Mouse (Mus musculus) spleen, postnatal 14 days (tissue): ENCODE data around the gene Ankrd40.

Experiments used
- DNase-seq, 2 experiments: peaks; one replicate each; pipeline ENCODE4 v3.0.0; 2021 to 2022; ENCODE audit warnings: low spot score in 2 of 2

Gene Ankrd40

GRCm38 (mm10) chr11:94351094-94351493 is 23.3 kb downstream of the Ankrd40 start:
- DNase-seq, result no peak

DNA sequence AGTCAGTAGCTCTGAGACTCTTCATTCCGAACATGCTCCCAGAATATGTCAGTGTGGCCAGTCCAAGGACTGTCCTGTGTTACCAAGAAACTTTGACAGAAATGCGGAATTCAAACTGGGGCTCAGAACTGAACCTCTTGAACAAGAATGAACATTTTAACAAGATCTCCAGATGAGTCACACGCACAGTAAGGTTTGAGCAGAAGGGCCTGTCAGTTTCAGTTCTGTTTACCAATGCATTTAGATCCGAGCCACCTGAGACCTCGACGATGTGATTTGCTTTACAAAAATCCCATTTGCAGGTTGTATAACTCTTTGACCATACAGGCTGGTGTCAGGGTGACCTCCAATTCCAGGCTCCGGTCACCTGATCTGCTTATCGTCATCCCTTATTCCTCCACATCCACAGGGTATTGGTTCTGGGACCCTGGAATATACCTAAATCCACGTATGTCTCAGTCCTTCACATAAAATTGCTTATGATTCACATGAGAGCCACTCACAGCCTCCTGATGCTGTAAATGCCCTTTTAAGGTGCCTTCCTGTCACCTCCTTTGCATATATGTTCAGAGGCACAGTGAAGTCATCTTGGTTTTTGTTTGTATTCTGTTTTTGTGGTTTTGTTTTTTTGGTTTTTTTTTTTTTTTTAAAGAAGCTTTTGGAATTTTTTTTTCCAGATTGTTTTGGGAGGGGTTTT is 27.9 kb downstream of the Ankrd40 start:
- DNase-seq, result no peak

- no peak for DNase-seq
Measured at GRCm38 (mm10) chr11:94359168-94359567, 31.4 kb downstream of the Ankrd40 start.

DNA sequence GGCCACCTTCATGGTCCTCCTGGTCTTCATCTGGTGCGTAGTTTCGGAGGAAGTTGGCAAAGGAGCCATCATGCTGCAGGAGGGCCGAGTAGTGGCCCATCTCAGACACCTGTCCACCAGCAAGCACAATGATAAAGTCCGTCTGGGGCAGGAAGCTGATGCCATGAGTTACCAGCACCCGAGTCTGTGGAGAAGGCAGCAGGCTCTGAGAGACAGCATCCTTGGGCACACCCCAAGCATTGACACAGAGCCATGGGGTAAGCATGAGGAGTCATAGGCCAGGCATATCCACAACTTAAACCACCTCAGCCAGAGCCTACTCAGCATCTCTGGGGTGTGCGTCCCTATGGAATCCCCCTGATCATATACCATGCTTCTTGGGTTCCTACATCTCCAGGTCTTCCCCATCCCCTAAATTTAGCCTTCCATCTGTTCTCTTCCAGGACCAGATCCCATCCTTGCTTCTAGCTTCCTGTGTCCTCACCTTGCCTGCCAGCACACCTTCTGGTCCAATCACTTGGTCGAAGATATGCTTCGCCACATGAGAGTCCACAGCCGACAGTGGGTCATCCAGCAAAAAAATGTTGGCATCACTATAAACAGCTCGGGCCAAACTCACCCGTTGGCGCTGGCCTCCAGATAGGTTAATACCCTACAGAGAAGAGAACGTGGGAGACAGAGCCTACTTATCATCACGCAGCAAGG is 33.5 kb downstream of the Ankrd40 start:
- no peak for DNase-seq

DNA sequence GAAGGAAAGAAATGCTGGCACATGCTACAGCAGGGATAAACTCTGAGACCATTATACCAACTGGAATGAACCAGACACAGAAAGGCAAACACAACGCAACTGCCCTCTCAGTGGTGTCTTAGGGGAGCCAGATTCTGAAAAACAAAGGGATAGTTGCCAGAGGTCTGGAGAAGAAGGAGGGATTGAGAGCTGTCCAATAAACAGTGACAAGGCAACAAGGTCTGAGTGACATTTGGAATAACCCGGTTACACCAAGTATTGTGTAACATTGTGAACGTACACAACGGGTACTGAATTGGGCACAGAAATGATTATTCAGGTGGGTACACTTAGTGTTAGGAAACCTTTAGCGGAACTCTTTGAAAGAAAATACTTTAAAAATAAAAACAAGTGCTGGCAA is 34.3 kb downstream of the Ankrd40 start:
- no peak for DNase-seq

DNA sequence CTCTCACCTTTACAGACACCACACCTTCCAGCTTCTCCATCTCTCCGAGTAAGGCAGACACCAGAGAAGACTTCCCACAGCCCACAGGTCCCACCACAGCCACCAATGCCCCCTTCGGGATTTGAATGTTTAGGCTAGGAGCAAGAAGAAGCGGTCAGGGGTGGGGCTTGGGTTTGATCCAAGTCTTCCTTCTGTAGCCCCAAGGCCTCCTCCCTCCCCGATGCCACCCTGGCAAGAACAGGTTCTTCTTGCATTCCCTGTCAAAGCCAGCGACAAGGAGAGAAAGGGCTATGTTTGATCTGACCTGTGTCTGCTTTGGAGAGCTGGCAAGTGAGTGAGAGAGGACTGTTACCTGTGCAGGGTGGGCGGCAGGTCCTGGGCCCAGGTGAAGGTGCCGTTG is 35.9 kb downstream of the Ankrd40 start:
- no peak for DNase-seq

DNA sequence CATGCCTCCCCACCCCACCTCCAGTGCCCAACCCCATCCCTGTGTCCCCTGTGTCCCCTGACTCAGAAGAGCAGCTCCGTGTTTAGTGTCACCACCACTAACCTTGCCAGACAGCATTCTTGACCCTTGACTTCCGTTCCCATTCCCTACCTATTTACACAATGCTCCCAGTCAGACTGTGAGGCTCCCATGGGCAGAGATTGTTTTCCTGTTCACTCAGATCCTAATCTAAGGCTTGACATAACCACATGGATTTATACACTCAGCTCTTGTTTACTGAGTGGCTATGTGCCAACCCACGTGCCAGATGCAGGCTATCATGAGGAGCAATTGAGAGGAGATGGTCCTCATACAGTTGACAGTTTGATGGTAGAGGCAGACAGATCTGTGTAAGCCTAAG is 37.5 kb downstream of the Ankrd40 start:
- DNase-seq, result no peak

DNA sequence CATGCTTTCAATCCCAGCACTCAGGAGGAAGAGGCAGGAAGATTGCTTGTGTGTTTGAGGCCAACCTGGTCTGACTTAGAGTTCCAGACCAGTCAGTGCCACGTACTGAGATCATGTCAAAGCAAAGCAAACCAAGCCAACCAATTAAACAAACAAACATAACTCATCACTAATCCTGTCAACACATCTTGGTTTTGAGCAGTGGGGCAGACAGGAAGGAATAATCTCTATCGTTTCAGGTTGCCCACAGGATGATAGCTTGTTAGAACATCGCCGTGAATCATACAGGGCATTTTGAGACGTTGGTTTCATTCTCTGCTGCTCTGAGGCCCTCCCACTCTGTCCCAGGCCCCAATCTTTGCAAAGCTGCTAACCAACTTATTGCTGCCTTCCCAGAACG is 42.2 kb downstream of the Ankrd40 start:
- DNase-seq, result no peak

- DNase-seq, result no peak
Measured at GRCm38 (mm10) chr11:94370809-94371208, 43.0 kb downstream of the Ankrd40 start.

DNA sequence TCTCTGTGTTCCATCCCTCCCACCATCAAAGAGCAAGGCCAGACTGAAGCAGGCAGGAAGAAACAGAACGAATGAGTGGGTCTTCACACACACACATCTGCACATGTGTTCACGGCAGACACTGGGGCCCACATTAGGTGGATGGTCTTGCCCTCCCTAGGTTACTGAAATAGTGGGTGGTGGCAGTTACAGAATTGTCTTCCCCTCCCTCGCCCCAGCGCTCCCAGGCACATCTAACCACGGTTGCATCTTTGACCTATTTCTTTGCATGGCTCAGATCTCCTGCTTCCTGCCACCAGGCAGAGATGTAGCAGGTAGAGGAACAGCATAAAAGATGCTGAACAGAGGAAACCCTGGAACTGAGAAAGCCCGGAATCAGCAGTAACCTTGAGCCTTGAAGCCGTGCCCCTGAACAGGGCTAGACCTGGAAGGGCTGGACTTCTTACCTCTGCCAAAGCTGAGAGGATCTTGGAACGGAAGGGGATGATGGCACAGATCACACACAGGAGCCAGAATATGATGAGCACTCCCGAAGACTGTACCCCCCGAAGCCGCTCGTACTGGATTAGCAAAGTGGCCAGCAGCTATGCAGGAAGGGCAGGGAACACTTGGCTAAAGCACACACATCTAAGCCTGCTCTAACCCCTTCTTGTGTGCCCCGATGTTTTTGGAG is 46.6 kb downstream of the Ankrd40 start:
- no peak for DNase-seq

- DNase-seq, result no peak
Measured at GRCm38 (mm10) chr11:94379061-94379460, 51.3 kb downstream of the Ankrd40 start.

GRCm38 (mm10) chr11:94379736-94380135 is 51.9 kb downstream of the Ankrd40 start:
- DNase-seq, result no peak

DNA sequence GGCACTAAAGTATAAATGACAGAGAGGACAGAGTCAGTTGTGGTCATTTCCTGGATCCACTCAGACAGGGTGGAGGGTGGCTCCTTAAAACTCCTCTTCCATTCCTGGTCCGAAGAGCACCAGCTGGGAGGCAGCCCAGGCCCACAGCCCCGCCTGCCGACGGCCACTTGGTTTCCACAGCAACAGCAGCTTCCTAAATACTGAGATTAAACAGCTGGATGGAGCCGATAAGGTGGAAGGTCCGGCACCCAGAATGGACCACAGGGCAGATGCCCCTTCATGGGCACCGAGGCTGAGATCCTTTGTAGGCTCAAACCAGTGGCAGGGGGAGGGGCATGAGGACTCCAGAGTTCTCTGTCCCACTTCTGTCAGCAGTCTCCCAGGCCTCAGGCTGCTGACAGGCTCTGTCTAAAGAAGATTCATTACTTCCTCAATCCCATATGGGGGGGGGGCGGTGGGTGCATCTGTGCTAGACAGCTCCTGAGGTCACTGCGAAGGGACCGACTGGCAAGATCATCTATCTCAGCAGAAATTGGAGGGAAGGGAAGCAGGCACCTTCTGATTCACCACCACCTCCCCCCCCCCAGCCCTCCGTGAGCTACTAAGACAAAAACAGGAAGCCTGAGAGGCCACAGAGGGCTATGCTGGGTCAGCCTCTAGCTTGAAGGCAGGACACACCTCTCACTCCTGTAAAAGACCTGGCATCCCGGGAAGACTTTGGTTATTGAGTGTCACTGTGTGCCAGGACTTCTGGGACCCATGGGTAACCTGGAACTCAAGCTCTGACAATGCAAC is 58.4 kb downstream of the Ankrd40 start:
- peak in 1 of 2 experiments; percentile 15 for DNase-seq

GRCm38 (mm10) chr11:94387756-94388155 is 60.0 kb downstream of the Ankrd40 start:
- DNase-seq, result no peak

DNA sequence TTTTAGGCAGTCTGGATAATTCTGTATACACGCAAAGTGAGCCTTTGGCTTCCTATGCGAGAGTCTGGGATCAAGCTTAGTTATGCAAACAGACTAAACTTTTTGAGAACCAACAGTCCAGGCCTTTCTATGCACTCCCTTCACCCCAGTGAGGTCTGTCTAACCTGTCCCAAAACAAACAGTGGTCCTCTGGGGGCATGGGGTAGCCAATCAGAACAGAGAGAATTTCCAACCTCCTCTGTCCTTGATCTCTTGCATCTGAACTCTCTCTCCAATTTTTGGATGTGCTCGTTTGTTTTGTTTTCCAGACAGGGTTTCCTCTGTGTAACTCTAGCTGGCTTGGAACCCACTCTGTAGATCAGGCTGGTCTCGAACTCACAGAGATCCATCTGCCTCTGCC is 61.2 kb downstream of the Ankrd40 start:
- no peak for DNase-seq

- no peak for DNase-seq
Measured at GRCm38 (mm10) chr11:94389724-94390396, 62.1 kb downstream of the Ankrd40 start.

- DNase-seq, result no peak
Measured at GRCm38 (mm10) chr11:94390825-94391224, 63.0 kb downstream of the Ankrd40 start.
